Mouse (Mus musculus): ENCODE data around the gene Olfr315. TPM values are rescaled to one million over a fixed set of nuclear protein-coding genes. Genes with fewer than 3 reads are reported as not detected.
"Not testable (repeated sequence)": the region's sequence is repeated elsewhere in the genome, so short reads cannot be mapped to it uniquely, and the experiment has no call there.

The Olfr315 gene
- not detected in 2 replicates for polyA plus RNA-seq (2012; rRNA removed)

DNA sequence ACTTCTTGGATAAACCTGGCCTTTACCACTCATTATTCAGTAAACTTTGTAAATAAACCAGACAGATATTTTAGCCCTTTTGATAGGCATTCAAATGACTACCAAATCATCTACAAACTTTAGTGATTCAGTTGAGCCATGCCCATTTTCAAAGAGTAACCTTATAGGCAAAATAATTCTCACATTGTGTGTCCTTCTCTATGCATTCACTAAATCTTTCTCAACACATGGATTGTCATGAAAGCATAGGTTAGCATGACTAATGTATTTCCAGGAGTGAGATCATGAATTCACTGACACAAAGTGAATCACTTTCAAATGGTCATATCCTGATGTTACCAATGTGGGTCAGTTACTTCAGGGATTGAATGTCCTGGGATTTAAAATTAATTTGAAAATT, at the start of gene Olfr315:
TSS of gene Olfr315 (plus strand) at position 301 of the 400 bp plus-strand sequence.
- Histone ChIP-seq H3K27ac (ENCODE audit: insufficient read depth, low read length) (no peak within 1 kb of the TSS), H3K4me1 (ENCODE audit: control insufficient read depth, insufficient read depth, low read length) (no peaks in the 10 kb centered on the region), H3K4me3 (ENCODE audit: insufficient read depth, low read length) (no peak within 1 kb of the TSS)
- no peak for TF ChIP-seq POLR2A (IDR thresholded peaks at IDR 0.05; ENCODE audit: extremely low read depth, insufficient read depth, low read length)
- no peak for TF ChIP-seq CTCF (IDR thresholded peaks at IDR 0.05; ENCODE audit: extremely low read depth, insufficient read depth, low read length)

- no peak for TF ChIP-seq CTCF (IDR thresholded peaks at IDR 0.05; ENCODE audit: extremely low read depth, insufficient read depth, low read length)
- no peak for TF ChIP-seq POLR2A (IDR thresholded peaks at IDR 0.05; ENCODE audit: extremely low read depth, insufficient read depth, low read length)
- no peaks in the 10 kb centered on the region for H3K4me1 ChIP-seq (ENCODE audit: control insufficient read depth, insufficient read depth, low read length)
- no peak within 1 kb of the TSS for H3K27ac ChIP-seq (ENCODE audit: insufficient read depth, low read length)
- H3K4me3 ChIP-seq (ENCODE audit: insufficient read depth, low read length) = no peak within 1 kb of the TSS
Observed at GRCm38 (mm10) chr11:58723914-58724313, 49.1 kb upstream of the Olfr315 start, which contains the start of gene Olfr318. TSS of gene Olfr318 (minus strand) at chr11:58724014.

DNA sequence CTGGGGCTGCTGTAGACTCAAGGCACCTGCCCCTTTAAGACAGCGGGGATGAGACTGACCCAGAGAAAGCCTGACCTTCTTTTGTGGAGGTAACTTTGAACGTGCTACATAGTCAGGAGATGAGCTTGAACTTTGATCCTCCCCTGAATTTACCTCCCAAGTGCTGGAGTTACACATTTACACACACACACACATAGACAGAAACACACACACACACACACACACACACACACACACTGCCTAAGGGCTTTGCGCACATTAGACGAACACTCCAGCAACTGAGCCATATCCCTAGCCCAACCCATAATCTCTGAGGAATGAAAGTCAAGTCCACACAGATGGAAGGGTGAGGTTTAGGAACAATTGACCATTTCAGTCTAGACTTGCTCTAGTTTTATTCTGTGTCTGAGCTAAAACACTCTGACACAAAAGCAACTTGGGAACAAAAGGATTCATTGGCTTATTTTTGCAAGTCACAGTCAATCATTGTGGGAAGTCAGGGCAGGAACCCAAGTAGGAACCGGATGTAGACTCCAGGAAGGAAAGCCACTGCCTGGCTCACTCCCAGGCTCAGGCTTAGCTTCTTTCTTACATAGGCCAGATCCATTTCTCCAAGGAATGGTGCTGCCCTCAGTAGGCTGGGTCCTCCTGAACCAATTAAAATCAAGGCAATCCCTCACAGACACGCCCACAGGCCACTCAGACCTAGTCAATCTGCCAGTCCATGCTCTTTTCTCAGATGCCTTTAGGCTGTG, 44.9 kb upstream of the Olfr315 start:
- not testable (repeated sequence) for H3K4me3 ChIP-seq (ENCODE audit: insufficient read depth, low read length); H3K27ac ChIP-seq (ENCODE audit: insufficient read depth, low read length); H3K4me1 ChIP-seq (ENCODE audit: control insufficient read depth, insufficient read depth, low read length)

- Histone ChIP-seq H3K27ac (ENCODE audit: insufficient read depth, low read length) (no peak overlapping the region), H3K4me3 (ENCODE audit: insufficient read depth, low read length) (no peak overlapping the region), H3K4me1 (ENCODE audit: control insufficient read depth, insufficient read depth, low read length) (no peaks in the 10 kb centered on the region)
- TF ChIP-seq CTCF (IDR thresholded peaks at IDR 0.05; ENCODE audit: extremely low read depth, insufficient read depth, low read length) (no peak), POLR2A (IDR thresholded peaks at IDR 0.05; ENCODE audit: extremely low read depth, insufficient read depth, low read length) (no peak)
Observed at GRCm38 (mm10) chr11:58733372-58733771, 39.6 kb upstream of the Olfr315 start.

- TF ChIP-seq CTCF (IDR thresholded peaks at IDR 0.05; ENCODE audit: extremely low read depth, insufficient read depth, low read length) (no peak), POLR2A (IDR thresholded peaks at IDR 0.05; ENCODE audit: extremely low read depth, insufficient read depth, low read length) (no peak)
- no peak within 1 kb of the TSS for H3K4me3 ChIP-seq (ENCODE audit: insufficient read depth, low read length)
Observed at GRCm38 (mm10) chr11:58738792-58739262, 34.2 kb upstream of the Olfr315 start, which contains the start of gene Olfr317. TSS of gene Olfr317 (minus strand) at chr11:58739212.

DNA sequence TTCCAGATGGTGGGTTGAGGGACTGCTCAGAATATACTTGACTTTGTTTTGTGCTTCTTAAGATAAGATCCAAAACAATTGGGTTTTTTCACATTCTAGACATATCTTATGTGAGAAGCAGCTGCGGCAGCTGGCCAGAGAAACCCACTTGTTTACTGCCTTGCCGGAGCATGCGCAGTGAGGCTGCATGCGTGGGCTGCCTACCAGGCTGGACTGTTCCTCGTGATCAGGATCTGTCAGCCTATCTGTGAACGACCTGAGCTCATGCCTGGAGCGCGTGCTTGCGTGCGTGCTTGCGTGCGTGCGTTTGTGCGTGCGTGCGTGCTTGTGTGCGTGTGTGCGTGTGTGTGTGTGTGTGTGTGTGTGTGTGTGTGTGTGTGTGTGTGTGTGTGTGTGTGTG, 21.9 kb upstream of the Olfr315 start:
- H3K4me3 ChIP-seq (ENCODE audit: insufficient read depth, low read length); H3K4me1 ChIP-seq (ENCODE audit: control insufficient read depth, insufficient read depth, low read length); H3K27ac ChIP-seq (ENCODE audit: insufficient read depth, low read length): not testable (repeated sequence)

More at GRCm38 (mm10) chr11:58738792-58739262, 34.2 kb upstream of the Olfr315 start, which contains the start of gene Olfr317:
- Histone ChIP-seq H3K4me1 (ENCODE audit: control insufficient read depth, insufficient read depth, low read length) (no peaks in the 10 kb centered on the region), H3K27ac (ENCODE audit: insufficient read depth, low read length) (no peak within 1 kb of the TSS)

DNA sequence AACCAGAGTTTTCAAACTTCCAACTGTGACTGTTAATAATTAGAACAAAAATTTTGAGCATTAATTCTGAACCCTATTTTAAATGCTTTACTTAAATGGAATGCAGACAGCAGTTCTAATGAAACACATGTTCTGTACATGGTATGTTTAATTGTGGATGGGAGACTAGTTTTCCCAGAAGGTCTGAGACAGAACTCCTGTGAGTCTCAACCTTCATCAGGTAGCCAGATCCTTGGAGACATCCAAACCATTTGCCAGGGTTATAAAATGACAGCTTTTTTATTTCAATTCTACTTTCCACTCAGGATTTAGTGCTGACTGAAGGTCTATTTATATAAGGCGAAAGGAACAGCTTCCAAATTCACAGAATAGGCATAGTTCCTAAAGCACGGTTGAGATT, 20.6 kb upstream of the Olfr315 start, which contains the start of gene Olfr316:
TSS of gene Olfr316 (plus strand) at position 301 of the 400 bp plus-strand sequence.
- H3K27ac ChIP-seq (ENCODE audit: insufficient read depth, low read length) = no peak within 1 kb of the TSS
- TF ChIP-seq CTCF (IDR thresholded peaks at IDR 0.05; ENCODE audit: extremely low read depth, insufficient read depth, low read length) (no peak), POLR2A (IDR thresholded peaks at IDR 0.05; ENCODE audit: extremely low read depth, insufficient read depth, low read length) (no peak)
- H3K4me1 ChIP-seq (ENCODE audit: control insufficient read depth, insufficient read depth, low read length) = no peaks in the 10 kb centered on the region
- no peak within 1 kb of the TSS for H3K4me3 ChIP-seq (ENCODE audit: insufficient read depth, low read length)

DNA sequence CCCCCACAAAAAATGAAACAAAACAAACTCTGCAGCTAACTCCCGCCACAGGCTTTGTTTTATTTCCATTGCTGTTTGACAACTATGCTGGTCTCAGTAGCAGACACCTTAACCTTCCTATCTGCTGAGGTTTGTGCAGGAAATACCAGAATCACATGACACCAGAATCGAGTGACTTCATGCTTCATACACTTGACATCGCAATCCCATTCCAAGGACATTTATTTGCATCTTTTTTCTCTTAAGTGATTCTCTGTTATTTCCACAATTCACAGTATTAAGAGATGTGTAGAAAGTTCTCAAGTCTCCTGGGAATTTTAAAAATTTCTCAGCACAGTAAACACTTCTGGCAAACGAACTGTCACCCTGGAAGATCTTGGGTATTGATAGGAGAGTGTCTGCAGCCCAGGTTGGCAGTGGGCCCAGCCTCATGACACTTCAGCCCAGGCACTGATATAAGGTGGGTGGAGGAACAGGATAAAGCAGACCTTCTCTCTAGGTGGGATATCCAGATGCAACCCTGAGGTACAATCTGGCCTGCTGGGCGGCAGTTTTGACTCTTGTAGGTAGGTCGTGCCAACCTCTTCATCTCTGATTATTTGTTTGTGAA, 9.6 kb downstream of the Olfr315 start, which contains the start of gene Olfr314:
TSS of gene Olfr314 (plus strand) at position 473 of the 610 bp plus-strand sequence.
- H3K4me3 ChIP-seq (ENCODE audit: insufficient read depth, low read length) = no peak within 1 kb of the TSS
- H3K4me1 ChIP-seq (ENCODE audit: control insufficient read depth, insufficient read depth, low read length) = no peaks in the 10 kb centered on the region
- no peak for TF ChIP-seq CTCF (IDR thresholded peaks at IDR 0.05; ENCODE audit: extremely low read depth, insufficient read depth, low read length)
- no peak for TF ChIP-seq POLR2A (IDR thresholded peaks at IDR 0.05; ENCODE audit: extremely low read depth, insufficient read depth, low read length)
- H3K27ac ChIP-seq (ENCODE audit: insufficient read depth, low read length) = no peak within 1 kb of the TSS

DNA sequence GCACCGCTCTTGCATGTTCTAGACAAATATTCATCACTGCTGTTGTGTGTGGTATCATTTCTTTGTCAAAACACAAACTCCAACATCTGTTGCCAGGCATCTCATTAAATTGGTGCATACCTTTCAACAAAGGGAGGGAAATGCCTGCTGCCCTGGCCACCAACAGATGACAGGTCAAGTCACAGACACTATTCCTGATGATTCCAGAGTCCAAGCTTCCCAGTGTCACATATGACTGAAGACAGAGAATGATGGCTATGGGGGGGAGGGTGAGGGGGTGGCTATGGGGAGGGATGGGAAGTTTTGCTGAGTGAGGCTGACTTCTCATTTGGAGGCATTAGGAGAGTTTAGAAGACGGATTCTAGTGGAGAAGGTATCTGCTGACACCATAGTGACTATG, 11.2 kb downstream of the Olfr315 start:
- Histone ChIP-seq H3K27ac (ENCODE audit: insufficient read depth, low read length) (no peak overlapping the region), H3K4me3 (ENCODE audit: insufficient read depth, low read length) (no peak overlapping the region), H3K4me1 (ENCODE audit: control insufficient read depth, insufficient read depth, low read length) (no peaks in the 10 kb centered on the region)
- no peak for TF ChIP-seq CTCF (IDR thresholded peaks at IDR 0.05; ENCODE audit: extremely low read depth, insufficient read depth, low read length)
- TF ChIP-seq POLR2A (IDR thresholded peaks at IDR 0.05; ENCODE audit: extremely low read depth, insufficient read depth, low read length) = no peak

DNA sequence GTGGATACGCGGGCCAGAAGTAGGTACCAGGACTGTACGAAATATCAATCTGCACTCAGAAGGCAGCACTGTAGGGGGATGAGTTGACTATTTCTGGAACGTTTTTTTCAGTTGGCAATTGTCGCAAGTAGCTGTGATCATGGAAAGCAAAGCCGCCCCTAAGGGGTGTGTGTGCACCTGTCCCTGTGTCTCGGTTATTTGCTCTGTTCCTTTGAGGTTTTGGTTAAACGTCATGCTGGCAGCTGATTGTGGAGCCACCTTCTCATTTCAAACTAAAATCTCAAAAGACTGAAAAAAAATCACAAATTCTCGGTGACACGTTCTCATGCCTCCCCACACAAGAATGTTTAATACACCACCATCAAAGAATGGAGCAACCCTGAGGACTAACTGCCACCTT, 14.7 kb downstream of the Olfr315 start:
- H3K27ac ChIP-seq (ENCODE audit: insufficient read depth, low read length) = no peak overlapping the region
- no peak for TF ChIP-seq POLR2A (IDR thresholded peaks at IDR 0.05; ENCODE audit: extremely low read depth, insufficient read depth, low read length)
- TF ChIP-seq CTCF (IDR thresholded peaks at IDR 0.05; ENCODE audit: extremely low read depth, insufficient read depth, low read length) = no peak

More for the DNA sequence above, 14.7 kb downstream of the Olfr315 start:
- Histone ChIP-seq H3K4me3 (ENCODE audit: insufficient read depth, low read length) (no peak overlapping the region), H3K4me1 (ENCODE audit: control insufficient read depth, insufficient read depth, low read length) (peaks cover 1% of the 10 kb centered on the region; the same call in 1 of the 2 replicates)

All from cortical plate, adult 2 months (tissue).